Mouse (Mus musculus): ENCODE results near the gene Tuba3a. TPM values are rescaled to one million over a fixed set of nuclear protein-coding genes. Genes with fewer than 3 reads are reported as not detected.

The Tuba3a gene
- total RNA-seq, 1 experiment: 84.8 TPM

DNA sequence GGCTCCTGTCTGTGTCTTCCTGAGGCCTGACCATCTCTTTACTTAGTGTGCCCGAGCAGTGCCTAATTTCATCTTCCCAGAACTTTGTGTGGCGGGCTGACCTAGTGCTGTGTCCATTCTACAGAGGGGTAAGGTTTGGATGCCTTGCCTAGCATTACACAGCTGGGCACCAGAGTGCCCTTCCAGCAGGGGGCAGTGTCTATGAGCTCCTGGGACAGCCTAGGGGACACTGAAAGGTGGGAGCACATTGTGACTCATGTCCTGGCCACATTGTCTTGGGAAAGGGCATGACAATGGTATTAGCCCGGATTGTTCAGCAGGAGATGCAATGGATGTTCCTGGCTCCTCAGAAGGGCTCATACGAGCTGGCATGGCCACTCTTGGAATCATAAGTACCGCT lies 42.4 kb upstream of the Tuba3a start:
- TF ChIP-seq CHD2 (IDR thresholded peaks at IDR 0.05; ENCODE audit: low read depth, low read length) (no peak), MAFK (IDR thresholded peaks at IDR 0.05; ENCODE audit: insufficient read depth, low read depth, low read length) (no peak), HCFC1 (IDR thresholded peaks at IDR 0.05; ENCODE audit: borderline replicate concordance, insufficient read depth, low read length) (no peak), ZC3H11A (IDR thresholded peaks at IDR 0.05; ENCODE audit: borderline replicate concordance, low read depth, low read length) (no peak), ZNF384 (IDR thresholded peaks at IDR 0.05; ENCODE audit: low read depth, low read length) (no peak)
- H3K9me3 ChIP-seq (ENCODE audit: control insufficient read depth, insufficient read depth, low read depth, low read length): no peaks in the 10 kb centered on the region
- in situ Hi-C loops (cut with MboI; ENCODE audit: low sequenced_read_pairs in 2 of 2, unreplicated experiment in 2 of 2): no loop called here
- H3K36me3 ChIP-seq (ENCODE audit: control insufficient read depth, insufficient read depth, low read length, poor library complexity, severe bottlenecking): no peaks in the 10 kb centered on the region
- no peak overlapping the region for H3K27ac ChIP-seq (ENCODE audit: insufficient read depth, low read depth, low read length, poor library complexity, severe bottlenecking)
- H3K9ac ChIP-seq (ENCODE audit: insufficient read depth, low read depth, low read length, poor library complexity, severe bottlenecking): no peak overlapping the region
- peaks cover 0 to 8% of the 10 kb centered on the region in 2 experiments; a peak in 1 of 4 replicates for H3K4me1 ChIP-seq (ENCODE audit: control insufficient read depth in 2 of 2, insufficient read depth in 2 of 2, low read length in 2 of 2, poor library complexity in 1 of 2)
- DNase-seq (ENCODE audit: low read depth, low spot score): no peak
- no peak overlapping the region for H3K4me3 ChIP-seq (ENCODE audit: insufficient read depth in 1 of 2, low read depth in 1 of 2, low read length in 2 of 2, poor library complexity in 1 of 2, severe bottlenecking in 1 of 2)

DNA sequence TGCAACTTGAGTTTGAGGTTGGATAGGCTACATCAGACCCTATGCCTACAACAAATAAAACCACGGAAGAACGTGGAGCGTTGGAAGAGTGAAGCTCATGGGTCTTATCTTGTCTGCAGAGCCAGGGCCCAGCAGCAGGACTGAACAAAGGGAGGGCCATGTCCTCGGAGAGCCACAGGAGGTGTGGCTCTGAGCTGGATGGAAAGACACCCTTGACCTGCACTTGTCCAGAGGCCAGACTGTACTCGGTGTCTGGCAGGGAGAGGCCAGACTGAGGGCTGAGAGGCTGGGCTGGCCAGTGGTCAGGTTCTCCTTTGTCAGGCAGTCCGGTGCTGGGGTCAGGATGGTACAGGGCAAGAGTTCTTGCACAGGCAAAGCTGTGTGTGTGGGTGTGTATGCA lies 39.5 kb upstream of the Tuba3a start:
- TF ChIP-seq HCFC1 (IDR thresholded peaks at IDR 0.05; ENCODE audit: borderline replicate concordance, insufficient read depth, low read length) (no peak), MAFK (IDR thresholded peaks at IDR 0.05; ENCODE audit: insufficient read depth, low read depth, low read length) (no peak), ZNF384 (IDR thresholded peaks at IDR 0.05; ENCODE audit: low read depth, low read length) (no peak), ZC3H11A (IDR thresholded peaks at IDR 0.05; ENCODE audit: borderline replicate concordance, low read depth, low read length) (no peak), CHD2 (IDR thresholded peaks at IDR 0.05; ENCODE audit: low read depth, low read length) (no peak)
- in situ Hi-C loops (cut with MboI; ENCODE audit: low sequenced_read_pairs in 2 of 2, unreplicated experiment in 2 of 2): no loop called here
- Histone ChIP-seq H3K9ac (ENCODE audit: insufficient read depth, low read depth, low read length, poor library complexity, severe bottlenecking) (no peak overlapping the region), H3K27ac (ENCODE audit: insufficient read depth, low read depth, low read length, poor library complexity, severe bottlenecking) (no peak overlapping the region), H3K9me3 (ENCODE audit: control insufficient read depth, insufficient read depth, low read depth, low read length) (no peaks in the 10 kb centered on the region), H3K4me1 (ENCODE audit: control insufficient read depth in 2 of 2, insufficient read depth in 2 of 2, low read length in 2 of 2, poor library complexity in 1 of 2) (peaks cover 0 to 23% of the 10 kb centered on the region in 2 experiments; a peak in 2 of 4 replicates), H3K36me3 (ENCODE audit: control insufficient read depth, insufficient read depth, low read length, poor library complexity, severe bottlenecking) (no peaks in the 10 kb centered on the region), H3K4me3 (ENCODE audit: insufficient read depth in 1 of 2, low read depth in 1 of 2, low read length in 2 of 2, poor library complexity in 1 of 2, severe bottlenecking in 1 of 2) (no peak overlapping the region)
- no peak for DNase-seq (ENCODE audit: low read depth, low spot score)

GRCm38 (mm10) chr6:125323547-125323946 lies 37.7 kb upstream of the Tuba3a start:
- no peak for TF ChIP-seq ZC3H11A (IDR thresholded peaks at IDR 0.05; ENCODE audit: borderline replicate concordance, low read depth, low read length)
- no peak for TF ChIP-seq ZNF384 (IDR thresholded peaks at IDR 0.05; ENCODE audit: low read depth, low read length)
- TF ChIP-seq MAFK (IDR thresholded peaks at IDR 0.05; ENCODE audit: insufficient read depth, low read depth, low read length): no peak
- TF ChIP-seq CHD2 (IDR thresholded peaks at IDR 0.05; ENCODE audit: low read depth, low read length): no peak
- TF ChIP-seq HCFC1 (IDR thresholded peaks at IDR 0.05; ENCODE audit: borderline replicate concordance, insufficient read depth, low read length): no peak
- Histone ChIP-seq H3K9me3 (ENCODE audit: control insufficient read depth, insufficient read depth, low read depth, low read length) (no peaks in the 10 kb centered on the region), H3K4me1 (ENCODE audit: control insufficient read depth in 2 of 2, insufficient read depth in 2 of 2, low read length in 2 of 2, poor library complexity in 1 of 2) (peaks cover 0 to 22% of the 10 kb centered on the region in 2 experiments; a peak in 2 of 4 replicates), H3K27ac (ENCODE audit: insufficient read depth, low read depth, low read length, poor library complexity, severe bottlenecking) (no peak overlapping the region), H3K4me3 (ENCODE audit: insufficient read depth in 1 of 2, low read depth in 1 of 2, low read length in 2 of 2, poor library complexity in 1 of 2, severe bottlenecking in 1 of 2) (no peak overlapping the region), H3K36me3 (ENCODE audit: control insufficient read depth, insufficient read depth, low read length, poor library complexity, severe bottlenecking) (no peaks in the 10 kb centered on the region), H3K9ac (ENCODE audit: insufficient read depth, low read depth, low read length, poor library complexity, severe bottlenecking) (no peak overlapping the region)
- in situ Hi-C loops (cut with MboI; ENCODE audit: low sequenced_read_pairs in 2 of 2, unreplicated experiment in 2 of 2): no loop called here
- DNase-seq (ENCODE audit: low read depth, low spot score): no peak

- in situ Hi-C loops (cut with MboI; ENCODE audit: low sequenced_read_pairs in 2 of 2, unreplicated experiment in 2 of 2): no loop called here
- no peak for DNase-seq (ENCODE audit: low read depth, low spot score)
- TF ChIP-seq ZC3H11A (IDR thresholded peaks at IDR 0.05; ENCODE audit: borderline replicate concordance, low read depth, low read length) (no peak), MAFK (IDR thresholded peaks at IDR 0.05; ENCODE audit: insufficient read depth, low read depth, low read length) (no peak), ZNF384 (IDR thresholded peaks at IDR 0.05; ENCODE audit: low read depth, low read length) (no peak), CHD2 (IDR thresholded peaks at IDR 0.05; ENCODE audit: low read depth, low read length) (no peak), HCFC1 (IDR thresholded peaks at IDR 0.05; ENCODE audit: borderline replicate concordance, insufficient read depth, low read length) (no peak)
These were observed 37.0 kb upstream of the Tuba3a start for GRCm38 (mm10) chr6:125322794-125323193.

More at GRCm38 (mm10) chr6:125322794-125323193, 37.0 kb upstream of the Tuba3a start:
- Histone ChIP-seq H3K27ac (ENCODE audit: insufficient read depth, low read depth, low read length, poor library complexity, severe bottlenecking) (no peak overlapping the region), H3K4me1 (ENCODE audit: control insufficient read depth in 2 of 2, insufficient read depth in 2 of 2, low read length in 2 of 2, poor library complexity in 1 of 2) (peaks cover 0 to 18% of the 10 kb centered on the region in 2 experiments; a peak in 2 of 4 replicates), H3K9ac (ENCODE audit: insufficient read depth, low read depth, low read length, poor library complexity, severe bottlenecking) (no peak overlapping the region), H3K36me3 (ENCODE audit: control insufficient read depth, insufficient read depth, low read length, poor library complexity, severe bottlenecking) (no peaks in the 10 kb centered on the region), H3K9me3 (ENCODE audit: control insufficient read depth, insufficient read depth, low read depth, low read length) (no peaks in the 10 kb centered on the region), H3K4me3 (ENCODE audit: insufficient read depth in 1 of 2, low read depth in 1 of 2, low read length in 2 of 2, poor library complexity in 1 of 2, severe bottlenecking in 1 of 2) (no peak overlapping the region)

Data from ES-E14 (cell line).